Mouse (Mus musculus): ENCODE measurements around the gene Tst. TPM values are rescaled to one million over a fixed set of nuclear protein-coding genes. Genes with fewer than 3 reads are reported as not detected.

The Tst gene
- total and polyA plus RNA-seq, 3 experiments, result 0.93 to 4.3 (median 1.8) TPM

GRCm38 (mm10) chr15:78366875-78367274 lies 38.8 kb downstream of the Tst start:
- Histone ChIP-seq H3K27me3 (ENCODE audit: insufficient read depth, low read length) (peaks cover 53% of the 10 kb centered on the region), H3K36me3 (replicated peaks) (no peaks in the 10 kb centered on the region), H3K9me3 (replicated peaks) (peaks cover 2% of the 10 kb centered on the region; the same call in 1 of the 2 replicates), H3K4me3 (ENCODE audit: low read depth, low read length) (no peak overlapping the region), H3K4me1 (ENCODE audit: insufficient read depth, low read depth, low read length) (peaks cover 14% of the 10 kb centered on the region)
- no peak for ATAC-seq (ENCODE audit: extremely low read depth, insufficient number of reproducible peaks, low FRiP score, poor library complexity, severe bottlenecking)
- no peak for TF ChIP-seq GATA2 (IDR thresholded peaks at IDR 0.05; ENCODE audit: borderline replicate concordance, low read depth, low read length)
- TF ChIP-seq TAL1 (conservative IDR thresholded peaks at IDR 0.05; ENCODE audit: low read depth, low read length), result no peak
- TF ChIP-seq GATA1 (IDR thresholded peaks at IDR 0.05; ENCODE audit: borderline replicate concordance, low read length), result no peak
- no peak for TF ChIP-seq POLR2AphosphoS5 (IDR thresholded peaks at IDR 0.05; ENCODE audit: insufficient replicate concordance, low read depth, low read length)
- no peak for TF ChIP-seq CTCF (IDR thresholded peaks at IDR 0.05; ENCODE audit: low read depth, low read length)
- no peak for DNase-seq (ENCODE audit: low spot score)

GRCm38 (mm10) chr15:78365916-78366315 lies 39.8 kb downstream of the Tst start:
- peaks cover 51% of the 10 kb centered on the region for H3K27me3 ChIP-seq (ENCODE audit: insufficient read depth, low read length)
- peaks cover 14% of the 10 kb centered on the region for H3K4me1 ChIP-seq (ENCODE audit: insufficient read depth, low read depth, low read length)
- peaks cover 2% of the 10 kb centered on the region; the same call in 1 of the 2 replicates for H3K9me3 ChIP-seq (replicated peaks)
- no peak for DNase-seq (ENCODE audit: low spot score)
- no peaks in the 10 kb centered on the region for H3K36me3 ChIP-seq (replicated peaks)
- no peak overlapping the region for H3K4me3 ChIP-seq (ENCODE audit: low read depth, low read length)
- no peak for TF ChIP-seq GATA2 (IDR thresholded peaks at IDR 0.05; ENCODE audit: borderline replicate concordance, low read depth, low read length)
- TF ChIP-seq CTCF (IDR thresholded peaks at IDR 0.05; ENCODE audit: low read depth, low read length), result no peak
- TF ChIP-seq GATA1 (IDR thresholded peaks at IDR 0.05; ENCODE audit: borderline replicate concordance, low read length), result no peak
- no peak for TF ChIP-seq TAL1 (conservative IDR thresholded peaks at IDR 0.05; ENCODE audit: low read depth, low read length)
- TF ChIP-seq POLR2AphosphoS5 (IDR thresholded peaks at IDR 0.05; ENCODE audit: insufficient replicate concordance, low read depth, low read length), result no peak
- ATAC-seq (ENCODE audit: extremely low read depth, insufficient number of reproducible peaks, low FRiP score, poor library complexity, severe bottlenecking), result no peak

- no peaks in the 10 kb centered on the region for H3K9me3 ChIP-seq (replicated peaks)
- no peaks in the 10 kb centered on the region for H3K4me1 ChIP-seq (ENCODE audit: insufficient read depth, low read depth, low read length)
- DNase-seq (ENCODE audit: low spot score), result no peak
- H3K27me3 ChIP-seq (ENCODE audit: insufficient read depth, low read length), result peaks cover 59% of the 10 kb centered on the region
- no peak overlapping the region for H3K4me3 ChIP-seq (ENCODE audit: low read depth, low read length)
- TF ChIP-seq TAL1 (conservative IDR thresholded peaks at IDR 0.05; ENCODE audit: low read depth, low read length) (no peak), GATA2 (IDR thresholded peaks at IDR 0.05; ENCODE audit: borderline replicate concordance, low read depth, low read length) (no peak), GATA1 (IDR thresholded peaks at IDR 0.05; ENCODE audit: borderline replicate concordance, low read length) (no peak), CTCF (IDR thresholded peaks at IDR 0.05; ENCODE audit: low read depth, low read length) (no peak), POLR2AphosphoS5 (IDR thresholded peaks at IDR 0.05; ENCODE audit: insufficient replicate concordance, low read depth, low read length) (no peak)
- H3K36me3 ChIP-seq (replicated peaks), result no peaks in the 10 kb centered on the region
- no peak for ATAC-seq (ENCODE audit: extremely low read depth, insufficient number of reproducible peaks, low FRiP score, poor library complexity, severe bottlenecking)
Observed at GRCm38 (mm10) chr15:78355548-78355947, 50.2 kb downstream of the Tst start.

GRCm38 (mm10) chr15:78354958-78355357 lies 50.7 kb downstream of the Tst start:
- peaks cover 3% of the 10 kb centered on the region for H3K36me3 ChIP-seq (replicated peaks)
- TF ChIP-seq POLR2AphosphoS5 (IDR thresholded peaks at IDR 0.05; ENCODE audit: insufficient replicate concordance, low read depth, low read length), result no peak
- TF ChIP-seq CTCF (IDR thresholded peaks at IDR 0.05; ENCODE audit: low read depth, low read length), result no peak
- no peak for TF ChIP-seq TAL1 (conservative IDR thresholded peaks at IDR 0.05; ENCODE audit: low read depth, low read length)
- TF ChIP-seq GATA1 (IDR thresholded peaks at IDR 0.05; ENCODE audit: borderline replicate concordance, low read length), result no peak
- no peak for TF ChIP-seq GATA2 (IDR thresholded peaks at IDR 0.05; ENCODE audit: borderline replicate concordance, low read depth, low read length)
- H3K4me3 ChIP-seq (ENCODE audit: low read depth, low read length), result no peak overlapping the region
- ATAC-seq (ENCODE audit: extremely low read depth, insufficient number of reproducible peaks, low FRiP score, poor library complexity, severe bottlenecking) (no peak), DNase-seq (ENCODE audit: low spot score) (no peak)
- H3K4me1 ChIP-seq (ENCODE audit: insufficient read depth, low read depth, low read length), result peaks cover 2% of the 10 kb centered on the region
- peaks cover 57% of the 10 kb centered on the region for H3K27me3 ChIP-seq (ENCODE audit: insufficient read depth, low read length)
- H3K9me3 ChIP-seq (replicated peaks), result no peaks in the 10 kb centered on the region

- H3K9me3 ChIP-seq (replicated peaks), result no peaks in the 10 kb centered on the region
- DNase-seq (ENCODE audit: low spot score) (no peak), ATAC-seq (ENCODE audit: extremely low read depth, insufficient number of reproducible peaks, low FRiP score, poor library complexity, severe bottlenecking) (no peak)
- no peak for TF ChIP-seq CTCF (IDR thresholded peaks at IDR 0.05; ENCODE audit: low read depth, low read length)
- H3K27me3 ChIP-seq (ENCODE audit: insufficient read depth, low read length), result peaks cover 56% of the 10 kb centered on the region
- H3K4me1 ChIP-seq (ENCODE audit: insufficient read depth, low read depth, low read length), result peaks cover 13% of the 10 kb centered on the region
- H3K36me3 ChIP-seq (replicated peaks), result peaks cover 27% of the 10 kb centered on the region
- H3K4me3 ChIP-seq (ENCODE audit: low read depth, low read length), result no peak overlapping the region
Observed at GRCm38 (mm10) chr15:78351586-78352165, 54.0 kb downstream of the Tst start.

Other genes with a start within 250 kb of the Tst start
- 15.4 and 16.7 TPM in 2 replicates for gene Ift27, start 231.8 kb downstream of the Tst start, total RNA-seq (2014; fragmentation: Nextera tagmentation)
- gene Ift27, start 231.8 kb downstream of the Tst start, total RNA-seq (2017), result 15.7 and 17.8 TPM in 2 replicates
- 97.5 and 143 TPM in 2 replicates for gene Ift27, start 231.8 kb downstream of the Tst start, polyA plus RNA-seq (2012)
- not detected in 2 replicates for gene Pvalb, start 199.5 kb downstream of the Tst start, total RNA-seq (2014; fragmentation: Nextera tagmentation)
- gene Pvalb, start 199.5 kb downstream of the Tst start, total RNA-seq (2017), result not detected in 2 replicates
- gene Pvalb, start 199.5 kb downstream of the Tst start, polyA plus RNA-seq (2012), result not detected in 2 replicates
- 16.1 and 19.0 TPM in 2 replicates for gene Ncf4, start 161.1 kb downstream of the Tst start, total RNA-seq (2014; fragmentation: Nextera tagmentation)
- 64.1 and 67.1 TPM in 2 replicates for gene Ncf4, start 161.1 kb downstream of the Tst start, total RNA-seq (2017)
- gene Ncf4, start 161.1 kb downstream of the Tst start, polyA plus RNA-seq (2012), result 3.2 and 4.5 TPM in 2 replicates
- 41.4 and 46.8 TPM in 2 replicates for gene Csf2rb2, start 100.2 kb downstream of the Tst start, total RNA-seq (2014; fragmentation: Nextera tagmentation)
- gene Csf2rb2, start 100.2 kb downstream of the Tst start, total RNA-seq (2017), result 41.9 and 42.1 TPM in 2 replicates
- gene Csf2rb2, start 100.2 kb downstream of the Tst start, polyA plus RNA-seq (2012), result 15.4 and 17.3 TPM in 2 replicates
- 219 and 232 TPM in 2 replicates for gene Csf2rb, start 80.2 kb downstream of the Tst start, total RNA-seq (2014; fragmentation: Nextera tagmentation)
- 155 and 178 TPM in 2 replicates for gene Csf2rb, start 80.2 kb downstream of the Tst start, total RNA-seq (2017)
- 67.0 and 145 TPM in 2 replicates for gene Csf2rb, start 80.2 kb downstream of the Tst start, polyA plus RNA-seq (2012)
- gene Tex33, start 10.0 kb downstream of the Tst start, total RNA-seq (2014; fragmentation: Nextera tagmentation), result not detected in 2 replicates
- gene Tex33, start 10.0 kb downstream of the Tst start, total RNA-seq (2017), result 0.49 TPM in 1 of 2 replicates, not detected in the other
- not detected in 2 replicates for gene Tex33, start 10.0 kb downstream of the Tst start, polyA plus RNA-seq (2012)
- 7.3 and 19.9 TPM in 2 replicates for gene Mpst, start 509 bp upstream of the Tst start, total RNA-seq (2014; fragmentation: Nextera tagmentation)
- 20.2 and 22.7 TPM in 2 replicates for gene Mpst, start 509 bp upstream of the Tst start, total RNA-seq (2017)
- 101 and 115 TPM in 2 replicates for gene Mpst, start 509 bp upstream of the Tst start, polyA plus RNA-seq (2012)
- not detected in 2 replicates for gene Kctd17, start 22.7 kb upstream of the Tst start, total RNA-seq (2014; fragmentation: Nextera tagmentation)
- gene Kctd17, start 22.7 kb upstream of the Tst start, total RNA-seq (2017), result 0.05 TPM in 1 of 2 replicates, not detected in the other
- gene Kctd17, start 22.7 kb upstream of the Tst start, polyA plus RNA-seq (2012), result 0.04 TPM in 1 of 2 replicates, not detected in the other
- gene Tmprss6, start 62.7 kb upstream of the Tst start, total RNA-seq (2014; fragmentation: Nextera tagmentation), result not detected in 2 replicates
- gene Tmprss6, start 62.7 kb upstream of the Tst start, total RNA-seq (2017), result 0.11 TPM in 1 of 2 replicates, not detected in the other
- not detected in 2 replicates for gene Tmprss6, start 62.7 kb upstream of the Tst start, polyA plus RNA-seq (2012)
- not detected in 2 replicates for gene Il2rb, start 89.4 kb upstream of the Tst start, total RNA-seq (2014; fragmentation: Nextera tagmentation)
- gene Il2rb, start 89.4 kb upstream of the Tst start, total RNA-seq (2017), result under 0.01 and 0.05 TPM in 2 replicates
- not detected in 2 replicates for gene Il2rb, start 89.4 kb upstream of the Tst start, polyA plus RNA-seq (2012)
- not detected in 2 replicates for gene C1qtnf6, start 125.5 kb upstream of the Tst start, total RNA-seq (2014; fragmentation: Nextera tagmentation)
- 0.11 and 0.41 TPM in 2 replicates for gene C1qtnf6, start 125.5 kb upstream of the Tst start, total RNA-seq (2017)
- not detected in 2 replicates for gene C1qtnf6, start 125.5 kb upstream of the Tst start, polyA plus RNA-seq (2012)
- gene Sstr3, start 138.8 kb upstream of the Tst start, total RNA-seq (2014; fragmentation: Nextera tagmentation), result not detected in 2 replicates
- gene Sstr3, start 138.8 kb upstream of the Tst start, total RNA-seq (2017), result 0.05 and 0.12 TPM in 2 replicates
- gene Sstr3, start 138.8 kb upstream of the Tst start, polyA plus RNA-seq (2012), result not detected in 2 replicates
- gene Rac2, start 166.9 kb upstream of the Tst start, total RNA-seq (2014; fragmentation: Nextera tagmentation), result 647 and 735 TPM in 2 replicates
- 713 and 736 TPM in 2 replicates for gene Rac2, start 166.9 kb upstream of the Tst start, total RNA-seq (2017)
- gene Rac2, start 166.9 kb upstream of the Tst start, polyA plus RNA-seq (2012), result 981 and 1,035 TPM in 2 replicates
- gene Cyth4, start 191.1 kb upstream of the Tst start, total RNA-seq (2014; fragmentation: Nextera tagmentation), result not detected in 2 replicates
- 1.4 and 1.5 TPM in 2 replicates for gene Cyth4, start 191.1 kb upstream of the Tst start, total RNA-seq (2017)
- gene Cyth4, start 191.1 kb upstream of the Tst start, polyA plus RNA-seq (2012), result 0.04 and 0.26 TPM in 2 replicates

Measured in G1E (cell line).